Mouse (Mus musculus) erythroblast, embryonic 14.5 days (primary cell): ENCODE results near the gene Actg1. TPM values are rescaled to one million over a fixed set of nuclear protein-coding genes. Genes with fewer than 3 reads are reported as not detected.
"Not testable (repeated sequence)": the region's sequence is repeated elsewhere in the genome, so short reads cannot be mapped to it uniquely, and the experiment has no call there.

Experiments used
- H3K27me3 ChIP-seq: 2 replicates; pipeline ENCODE4 v1.6.1; 2012; ENCODE audit warnings: inconsistent platforms; ENCODE audit not compliant: control insufficient read depth
- H3K36me3 ChIP-seq: 2 replicates; pipeline ENCODE4 v1.6.1; 2012; ENCODE audit warnings: mild to moderate bottlenecking, inconsistent platforms; ENCODE audit not compliant: control insufficient read depth
- H3K4me1 ChIP-seq: 2 replicates; pipeline ENCODE4 v1.6.1; 2012; ENCODE audit warnings: inconsistent platforms; ENCODE audit not compliant: control insufficient read depth
- H3K4me3 ChIP-seq: replicated peaks from 2 replicates; pipeline ENCODE3; 2012; ENCODE audit warnings: moderate library complexity, mild to moderate bottlenecking, inconsistent platforms
- H3K9me3 ChIP-seq: 2 replicates; pipeline ENCODE4 v1.6.1; 2012; ENCODE audit warnings: low read length, inconsistent platforms, mixed read lengths; ENCODE audit not compliant: control insufficient read depth
- GATA1 ChIP-seq: IDR thresholded peaks from 2 replicates; pipeline ENCODE4 v1.6.1; 2012; ENCODE audit warnings: low read length, inconsistent platforms, mixed read lengths
- TAL1 ChIP-seq: IDR thresholded peaks from 3 replicates; pipeline ENCODE4 v1.6.1; 2012; ENCODE audit warnings: low read length, inconsistent platforms, mixed read lengths
- polyA plus RNA-seq: library from polyadenylated mRNA; stranded (reverse); fragments of >175 nt; gene quantifications from 2 replicates; pipeline ENCODE4 v1.2.3, GENCODE M21; 2012

Gene Actg1
- polyA plus RNA-seq, 1 experiment, result 9.0 TPM

GRCm38 (mm10) chr11:120349986-120350702, 1.8 kb upstream of the Actg1 start:
- Histone ChIP-seq H3K36me3 (peaks cover 15% of the 10 kb centered on the region), H3K4me3 (peak overlapping the region; percentile 97), H3K4me1 (peaks cover 84% of the 10 kb centered on the region), H3K27me3 (peaks cover 36% of the 10 kb centered on the region), H3K9me3 (no peaks in the 10 kb centered on the region)
- no peak for TF ChIP-seq TAL1
- no peak for TF ChIP-seq GATA1

GRCm38 (mm10) chr11:120349371-120349985, 1.1 kb upstream of the Actg1 start:
- Histone ChIP-seq H3K27me3 (peaks cover 36% of the 10 kb centered on the region), H3K9me3 (no peaks in the 10 kb centered on the region), H3K4me1 (peaks cover 79% of the 10 kb centered on the region), H3K4me3 (peak overlapping the region; percentile 97), H3K36me3 (peaks cover 17% of the 10 kb centered on the region)
- TF ChIP-seq TAL1 (no peak), GATA1 (no peak)

- peak overlapping the region; percentile 97 for H3K4me3 ChIP-seq
- peaks cover 17% of the 10 kb centered on the region for H3K36me3 ChIP-seq
- no peak for TF ChIP-seq TAL1
- TF ChIP-seq GATA1, result no peak
- no peaks in the 10 kb centered on the region for H3K9me3 ChIP-seq
- peaks cover 72% of the 10 kb centered on the region for H3K4me1 ChIP-seq
- H3K27me3 ChIP-seq, result peaks cover 36% of the 10 kb centered on the region
Measured at GRCm38 (mm10) chr11:120348684-120349370, 485 bp upstream of the Actg1 start.

GRCm38 (mm10) chr11:120347301-120347700, 1.0 kb downstream of the Actg1 start:
- Histone ChIP-seq H3K4me3 (peak overlapping the region; percentile 97), H3K36me3 (peaks cover 17% of the 10 kb centered on the region), H3K9me3 (no peaks in the 10 kb centered on the region), H3K27me3 (peaks cover 34% of the 10 kb centered on the region), H3K4me1 (peaks cover 58% of the 10 kb centered on the region)
- no peak for TF ChIP-seq GATA1
- no peak for TF ChIP-seq TAL1

GRCm38 (mm10) chr11:120346383-120347034, 1.8 kb downstream of the Actg1 start:
- peaks cover 29% of the 10 kb centered on the region for H3K27me3 ChIP-seq
- H3K36me3 ChIP-seq, result peaks cover 17% of the 10 kb centered on the region
- not testable (repeated sequence) for H3K9me3 ChIP-seq
- peak overlapping the region; percentile 49 for H3K4me3 ChIP-seq
- H3K4me1 ChIP-seq, result peaks cover 51% of the 10 kb centered on the region

- no peaks in the 10 kb centered on the region for H3K9me3 ChIP-seq
- TF ChIP-seq GATA1, result no peak
- no peak for TF ChIP-seq TAL1
- H3K27me3 ChIP-seq, result peaks cover 16% of the 10 kb centered on the region
- peaks cover 40% of the 10 kb centered on the region for H3K4me1 ChIP-seq
- H3K4me3 ChIP-seq, result no peak overlapping the region
- peaks cover 17% of the 10 kb centered on the region for H3K36me3 ChIP-seq
Measured at GRCm38 (mm10) chr11:120345067-120345681, 3.2 kb downstream of the Actg1 start.

- Histone ChIP-seq H3K36me3 (peaks cover 17% of the 10 kb centered on the region), H3K9me3 (no peaks in the 10 kb centered on the region), H3K27me3 (peaks cover 8% of the 10 kb centered on the region), H3K4me1 (peaks cover 36% of the 10 kb centered on the region), H3K4me3 (no peak overlapping the region)
- TF ChIP-seq GATA1 (no peak), TAL1 (no peak)
Measured at GRCm38 (mm10) chr11:120344310-120344920, 3.9 kb downstream of the Actg1 start.

- peaks cover 29% of the 10 kb centered on the region for H3K4me1 ChIP-seq
- H3K4me3 ChIP-seq, result no peak overlapping the region
- H3K36me3 ChIP-seq, result peaks cover 17% of the 10 kb centered on the region
- no peaks in the 10 kb centered on the region for H3K9me3 ChIP-seq
- no peak for TF ChIP-seq GATA1
- no peak for TF ChIP-seq TAL1
- peaks cover 1% of the 10 kb centered on the region for H3K27me3 ChIP-seq
Measured at GRCm38 (mm10) chr11:120343519-120344309, 4.6 kb downstream of the Actg1 start.
